Mouse (Mus musculus): Measurements from ENCODE around the gene Endou. TPM values are rescaled to one million over a fixed set of nuclear protein-coding genes. Genes with fewer than 3 reads are reported as not detected.

Gene Endou
- polyA plus RNA-seq, 1 experiment from 2014 or later = 2.8 TPM

- no peak overlapping the region for H3K4me2 ChIP-seq
- 81% methylated on average over 11 of the region's 12 CpGs for WGBS
- H3K4me3 ChIP-seq = no peak overlapping the region
- peaks cover 9% of the 10 kb centered on the region for H3K4me1 ChIP-seq
- H3K36me3 ChIP-seq = 0 out of 2 replicates have a peak, but pooled peaks cover 5% of the 10 kb centered on the region
- no peak for ATAC-seq (ENCODE audit: insufficient number of reproducible peaks, insufficient read depth, low FRiP score, low TSS enrichment, low read depth)
- no peaks in the 10 kb centered on the region for H3K27me3 ChIP-seq
- no peak overlapping the region for H3K9ac ChIP-seq
- H3K27ac ChIP-seq = no peak overlapping the region
- H3K9me3 ChIP-seq = no peaks in the 10 kb centered on the region
These were observed 12.9 kb upstream of the Endou start for GRCm38 (mm10) chr15:97743961-97744525.

GRCm38 (mm10) chr15:97743210-97743609, 12.1 kb upstream of the Endou start:
- Histone ChIP-seq H3K27ac (no peak overlapping the region), H3K4me3 (no peak overlapping the region), H3K27me3 (no peaks in the 10 kb centered on the region), H3K4me2 (no peak overlapping the region), H3K9me3 (no peaks in the 10 kb centered on the region), H3K4me1 (peaks cover 9% of the 10 kb centered on the region), H3K36me3 (0 out of 2 replicates have a peak, but pooled peaks cover 5% of the 10 kb centered on the region), H3K9ac (no peak overlapping the region)
- no peak for ATAC-seq (ENCODE audit: insufficient number of reproducible peaks, insufficient read depth, low FRiP score, low TSS enrichment, low read depth)
- WGBS = 83% methylated on average over 5 of the region's 5 CpGs

- ATAC-seq (ENCODE audit: insufficient number of reproducible peaks, insufficient read depth, low FRiP score, low TSS enrichment, low read depth) = no peak
- H3K9ac ChIP-seq = no peak overlapping the region
- H3K36me3 ChIP-seq = 0 out of 2 replicates have a peak, but pooled peaks cover 5% of the 10 kb centered on the region
- H3K4me3 ChIP-seq = no peak overlapping the region
- 64% methylated on average over 4 of the region's 4 CpGs for WGBS
- H3K27ac ChIP-seq = no peak overlapping the region
- no peaks in the 10 kb centered on the region for H3K27me3 ChIP-seq
- peaks cover 9% of the 10 kb centered on the region for H3K4me1 ChIP-seq
- H3K9me3 ChIP-seq = no peaks in the 10 kb centered on the region
- no peak overlapping the region for H3K4me2 ChIP-seq
These were observed 11.5 kb upstream of the Endou start for GRCm38 (mm10) chr15:97742600-97742999.

GRCm38 (mm10) chr15:97742074-97742473, 10.9 kb upstream of the Endou start:
- WGBS = 56% methylated on average over 7 of the region's 7 CpGs
- ATAC-seq (ENCODE audit: insufficient number of reproducible peaks, insufficient read depth, low FRiP score, low TSS enrichment, low read depth) = no peak
- Histone ChIP-seq H3K27me3 (no peaks in the 10 kb centered on the region), H3K36me3 (0 out of 2 replicates have a peak, but pooled peaks cover 4% of the 10 kb centered on the region), H3K27ac (no peak overlapping the region), H3K9me3 (no peaks in the 10 kb centered on the region), H3K4me3 (no peak overlapping the region), H3K4me1 (peaks cover 9% of the 10 kb centered on the region), H3K9ac (no peak overlapping the region), H3K4me2 (no peak overlapping the region)

- Histone ChIP-seq H3K9ac (no peak overlapping the region), H3K4me3 (no peak overlapping the region), H3K36me3 (no peaks in the 10 kb centered on the region), H3K27me3 (no peaks in the 10 kb centered on the region), H3K4me1 (peaks cover 9% of the 10 kb centered on the region), H3K9me3 (no peaks in the 10 kb centered on the region), H3K4me2 (no peak overlapping the region), H3K27ac (no peak overlapping the region)
- ATAC-seq (ENCODE audit: insufficient number of reproducible peaks, insufficient read depth, low FRiP score, low TSS enrichment, low read depth) = no peak
- WGBS = 80% methylated on average over 12 of the region's 12 CpGs
These were observed 10.5 kb upstream of the Endou start for GRCm38 (mm10) chr15:97741662-97742061.

- ATAC-seq (ENCODE audit: insufficient number of reproducible peaks, insufficient read depth, low FRiP score, low TSS enrichment, low read depth) = no peak
These were observed 9.2 kb upstream of the Endou start for GRCm38 (mm10) chr15:97740283-97740732.

GRCm38 (mm10) chr15:97738923-97739322, 7.8 kb upstream of the Endou start:
- H3K4me2 ChIP-seq = no peak overlapping the region
- no peak for ATAC-seq (ENCODE audit: insufficient number of reproducible peaks, insufficient read depth, low FRiP score, low TSS enrichment, low read depth)
- no peaks in the 10 kb centered on the region for H3K4me1 ChIP-seq
- H3K27ac ChIP-seq = no peak overlapping the region
- H3K9me3 ChIP-seq = no peaks in the 10 kb centered on the region
- 87% methylated on average over 7 of the region's 7 CpGs for WGBS
- H3K4me3 ChIP-seq = no peak overlapping the region
- no peak overlapping the region for H3K9ac ChIP-seq
- no peaks in the 10 kb centered on the region for H3K27me3 ChIP-seq
- H3K36me3 ChIP-seq = no peaks in the 10 kb centered on the region

More at GRCm38 (mm10) chr15:97740283-97740732, 9.2 kb upstream of the Endou start:
- Histone ChIP-seq H3K27ac (no peak overlapping the region), H3K4me2 (no peak overlapping the region), H3K9me3 (no peaks in the 10 kb centered on the region), H3K36me3 (no peaks in the 10 kb centered on the region), H3K9ac (no peak overlapping the region), H3K4me3 (no peak overlapping the region), H3K4me1 (peaks cover 6% of the 10 kb centered on the region), H3K27me3 (no peaks in the 10 kb centered on the region)
- 84% methylated on average over 9 of the region's 9 CpGs for whole genome bisulfite sequencing

- no peaks in the 10 kb centered on the region for H3K4me1 ChIP-seq
- no peaks in the 10 kb centered on the region for H3K36me3 ChIP-seq
- no peak for ATAC-seq (ENCODE audit: insufficient number of reproducible peaks, insufficient read depth, low FRiP score, low TSS enrichment, low read depth)
- H3K9me3 ChIP-seq = no peaks in the 10 kb centered on the region
- H3K27ac ChIP-seq = no peak overlapping the region
- H3K9ac ChIP-seq = no peak overlapping the region
- 91% methylated on average over 11 of the region's 11 CpGs for WGBS
- no peak overlapping the region for H3K4me2 ChIP-seq
- H3K4me3 ChIP-seq = no peak overlapping the region
- H3K27me3 ChIP-seq = no peaks in the 10 kb centered on the region
These were observed 849 bp upstream of the Endou start for GRCm38 (mm10) chr15:97731988-97732387.

- Histone ChIP-seq H3K9ac (no peak overlapping the region), H3K36me3 (no peaks in the 10 kb centered on the region), H3K27me3 (no peaks in the 10 kb centered on the region), H3K9me3 (no peaks in the 10 kb centered on the region), H3K4me1 (no peaks in the 10 kb centered on the region), H3K27ac (no peak overlapping the region), H3K4me2 (no peak overlapping the region), H3K4me3 (no peak overlapping the region)
- WGBS = 48% methylated on average over 6 of the region's 6 CpGs
- no peak for ATAC-seq (ENCODE audit: insufficient number of reproducible peaks, insufficient read depth, low FRiP score, low TSS enrichment, low read depth)
These were observed 774 bp downstream of the Endou start for GRCm38 (mm10) chr15:97730365-97730764.

GRCm38 (mm10) chr15:97728804-97729203, 2.3 kb downstream of the Endou start:
- WGBS = 68% methylated on average over 7 of the region's 7 CpGs
- Histone ChIP-seq H3K4me3 (no peak overlapping the region), H3K36me3 (no peaks in the 10 kb centered on the region), H3K4me2 (no peak overlapping the region), H3K4me1 (no peaks in the 10 kb centered on the region), H3K9me3 (no peaks in the 10 kb centered on the region), H3K27me3 (no peaks in the 10 kb centered on the region), H3K27ac (no peak overlapping the region), H3K9ac (no peak overlapping the region)
- no peak for ATAC-seq (ENCODE audit: insufficient number of reproducible peaks, insufficient read depth, low FRiP score, low TSS enrichment, low read depth)

GRCm38 (mm10) chr15:97728394-97728793, 2.7 kb downstream of the Endou start:
- H3K36me3 ChIP-seq = no peaks in the 10 kb centered on the region
- H3K4me3 ChIP-seq = no peak overlapping the region
- no peak overlapping the region for H3K4me2 ChIP-seq
- no peak overlapping the region for H3K27ac ChIP-seq
- WGBS = 89% methylated on average over 11 of the region's 11 CpGs
- H3K27me3 ChIP-seq = no peaks in the 10 kb centered on the region
- no peaks in the 10 kb centered on the region for H3K4me1 ChIP-seq
- H3K9me3 ChIP-seq = no peaks in the 10 kb centered on the region
- no peak for ATAC-seq (ENCODE audit: insufficient number of reproducible peaks, insufficient read depth, low FRiP score, low TSS enrichment, low read depth)
- no peak overlapping the region for H3K9ac ChIP-seq

- H3K27me3 ChIP-seq = no peaks in the 10 kb centered on the region
- WGBS = 59% methylated on average over 5 of the region's 5 CpGs
- H3K4me3 ChIP-seq = no peak overlapping the region
- no peaks in the 10 kb centered on the region for H3K9me3 ChIP-seq
- ATAC-seq (ENCODE audit: insufficient number of reproducible peaks, insufficient read depth, low FRiP score, low TSS enrichment, low read depth) = no peak
- H3K9ac ChIP-seq = no peak overlapping the region
- H3K4me1 ChIP-seq = no peaks in the 10 kb centered on the region
- no peak overlapping the region for H3K27ac ChIP-seq
- no peaks in the 10 kb centered on the region for H3K36me3 ChIP-seq
- H3K4me2 ChIP-seq = no peak overlapping the region
These were observed 3.6 kb downstream of the Endou start for GRCm38 (mm10) chr15:97727520-97727919.

Data from embryonic facial prominence, embryonic 13.5 days (tissue).